Mouse (Mus musculus): ENCODE results near the gene Prkaa2. TPM values are rescaled to one million over a fixed set of nuclear protein-coding genes. Genes with fewer than 3 reads are reported as not detected.

The Prkaa2 gene
- polyA plus RNA-seq (2014; fragmentation: Nextera tagmentation; extraction: Ambion mirVana): 5.0 and 5.7 TPM in 2 replicates

- Histone ChIP-seq H3K4me1 (ENCODE audit: control insufficient read depth, insufficient read depth, low read length) (peaks cover 7% of the 10 kb centered on the region; the same call in 1 of the 2 replicates), H3K9me3 (ENCODE audit: control insufficient read depth, low read length) (no peaks in the 10 kb centered on the region), H3K9ac (ENCODE audit: low read length) (peak within 1 kb of the TSS; percentile 79), H3K27me3 (ENCODE audit: control insufficient read depth, insufficient read depth, low read length) (peaks cover 6% of the 10 kb centered on the region; the same call in 1 of the 2 replicates), H3K27ac (ENCODE audit: low read depth, low read length) (peak within 1 kb of the TSS; percentile 20; the same call in 1 of the 2 replicates), H3K4me2 (ENCODE audit: low read depth) (peak within 1 kb of the TSS; percentile 93), H3K4me3 (ENCODE audit: low read depth, low read length) (peak within 1 kb of the TSS; percentile 76), H3K36me3 (ENCODE audit: control insufficient read depth, insufficient read depth, low read length) (no peaks in the 10 kb centered on the region)
- under 1% methylated on average over 65 of the region's 80 CpGs for WGBS
- ATAC-seq (ENCODE audit: insufficient read depth, low FRiP score, low TSS enrichment) (peak; percentile 88), DNase-seq (ENCODE audit: low spot score) (peak; percentile 78)
Observed at GRCm38 (mm10) chr4:105109199-105109989, at the start of gene Prkaa2. Gene Prkaa2, minus strand, starts transcription at chr4:105109890.

DNA sequence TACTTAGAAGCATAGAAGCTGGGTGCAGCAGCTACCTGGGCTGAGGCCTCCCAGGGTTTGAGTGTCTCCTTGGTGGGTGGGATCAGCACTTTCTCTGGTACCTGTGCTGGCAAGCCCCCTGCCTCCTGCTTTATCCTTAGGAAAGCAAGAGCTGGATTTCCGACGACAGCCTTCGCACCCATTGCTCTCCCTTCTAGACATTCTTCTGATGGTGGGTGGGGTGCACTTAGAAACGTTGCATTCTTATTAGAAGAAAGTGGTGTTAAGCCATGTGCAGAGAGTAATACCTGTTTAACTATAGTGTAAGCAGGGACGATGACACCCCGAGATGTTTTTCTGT, 49.8 kb upstream of the Prkaa2 start:
- DNase-seq (ENCODE audit: low spot score): no peak
- peak overlapping the region; percentile 94 for H3K4me3 ChIP-seq (ENCODE audit: low read depth, low read length)
- peak overlapping the region; percentile 87 for H3K9ac ChIP-seq (ENCODE audit: low read length)
- no peaks in the 10 kb centered on the region for H3K27me3 ChIP-seq (ENCODE audit: control insufficient read depth, insufficient read depth, low read length)
- H3K36me3 ChIP-seq (ENCODE audit: control insufficient read depth, insufficient read depth, low read length): peaks cover 2% of the 10 kb centered on the region; the same call in 1 of the 2 replicates
- peaks cover 11% of the 10 kb centered on the region for H3K4me1 ChIP-seq (ENCODE audit: control insufficient read depth, insufficient read depth, low read length)
- peak overlapping the region; percentile 67 for H3K4me2 ChIP-seq (ENCODE audit: low read depth)
- WGBS: 26% methylated on average over 6 of the region's 6 CpGs
- ATAC-seq (ENCODE audit: insufficient read depth, low FRiP score, low TSS enrichment): no peak
- no peak overlapping the region for H3K27ac ChIP-seq (ENCODE audit: low read depth, low read length)
- H3K9me3 ChIP-seq (ENCODE audit: control insufficient read depth, low read length): no peaks in the 10 kb centered on the region

DNA sequence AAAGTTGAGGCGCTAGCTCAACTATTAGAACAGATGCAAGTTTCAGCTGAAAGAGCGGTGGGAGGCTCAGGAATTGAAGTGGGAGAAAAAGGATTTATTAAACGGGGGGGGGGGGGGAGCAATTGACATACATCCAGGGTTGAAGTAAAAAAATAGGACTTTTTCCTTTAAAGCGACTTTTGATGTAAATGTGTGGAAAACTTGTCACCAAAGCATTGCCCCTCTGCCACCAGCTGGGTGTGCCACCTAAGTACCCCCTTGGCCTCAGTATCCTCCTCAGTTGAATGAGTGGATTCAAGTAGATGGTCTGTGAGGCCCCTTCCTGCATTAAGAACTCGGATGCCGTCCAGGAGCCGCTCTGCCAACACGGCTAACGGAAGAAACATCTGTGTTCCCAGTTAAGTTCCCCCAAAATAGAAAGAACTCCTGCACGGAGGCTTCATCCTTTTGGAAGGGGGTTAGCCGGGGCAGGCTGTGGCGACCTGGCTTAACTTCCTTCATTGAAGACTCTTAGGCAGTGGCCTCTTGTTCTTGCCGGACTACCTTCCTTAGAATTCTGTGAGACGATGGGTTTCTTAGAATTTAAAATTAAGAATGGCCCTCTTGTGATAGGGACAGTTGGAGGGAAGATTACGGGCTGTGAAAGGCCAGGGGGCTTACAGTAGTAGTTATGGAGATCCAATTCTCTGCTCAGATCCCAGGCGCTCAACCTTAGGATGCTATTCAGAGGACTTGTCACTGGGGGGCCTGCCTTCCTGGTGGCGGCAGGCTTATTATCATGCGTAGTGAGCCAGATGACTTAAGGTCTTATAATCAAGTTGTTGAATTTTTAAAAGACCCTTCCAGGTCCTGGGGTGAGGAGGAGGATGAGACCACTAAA, 49.2 kb upstream of the Prkaa2 start:
- WGBS: 2% methylated on average over 18 of the region's 18 CpGs
- Histone ChIP-seq H3K4me2 (ENCODE audit: low read depth) (peak overlapping the region; percentile 67), H3K9ac (ENCODE audit: low read length) (peak overlapping the region; percentile 87), H3K9me3 (ENCODE audit: control insufficient read depth, low read length) (no peaks in the 10 kb centered on the region), H3K27me3 (ENCODE audit: control insufficient read depth, insufficient read depth, low read length) (no peaks in the 10 kb centered on the region), H3K4me1 (ENCODE audit: control insufficient read depth, insufficient read depth, low read length) (peaks cover 11% of the 10 kb centered on the region), H3K4me3 (ENCODE audit: low read depth, low read length) (peak overlapping the region; percentile 94), H3K36me3 (ENCODE audit: control insufficient read depth, insufficient read depth, low read length) (peaks cover 2% of the 10 kb centered on the region; the same call in 1 of the 2 replicates), H3K27ac (ENCODE audit: low read depth, low read length) (no peak overlapping the region)
- ATAC-seq (ENCODE audit: insufficient read depth, low FRiP score, low TSS enrichment) (no peak), DNase-seq (ENCODE audit: low spot score) (no peak)

GRCm38 (mm10) chr4:105158169-105158555, 48.5 kb upstream of the Prkaa2 start:
- DNase-seq (ENCODE audit: low spot score) (peak; percentile 82), ATAC-seq (ENCODE audit: insufficient read depth, low FRiP score, low TSS enrichment) (peak; percentile 77)
- Histone ChIP-seq H3K4me2 (ENCODE audit: low read depth) (peak overlapping the region; percentile 67), H3K27me3 (ENCODE audit: control insufficient read depth, insufficient read depth, low read length) (no peaks in the 10 kb centered on the region), H3K27ac (ENCODE audit: low read depth, low read length) (peak overlapping the region; percentile 84), H3K36me3 (ENCODE audit: control insufficient read depth, insufficient read depth, low read length) (peaks cover 2% of the 10 kb centered on the region; the same call in 1 of the 2 replicates), H3K9ac (ENCODE audit: low read length) (peak overlapping the region; percentile 87), H3K9me3 (ENCODE audit: control insufficient read depth, low read length) (no peaks in the 10 kb centered on the region), H3K4me3 (ENCODE audit: low read depth, low read length) (peak overlapping the region; percentile 94), H3K4me1 (ENCODE audit: control insufficient read depth, insufficient read depth, low read length) (peaks cover 11% of the 10 kb centered on the region)
- WGBS: 0% methylated on average over 26 of the region's 26 CpGs

DNA sequence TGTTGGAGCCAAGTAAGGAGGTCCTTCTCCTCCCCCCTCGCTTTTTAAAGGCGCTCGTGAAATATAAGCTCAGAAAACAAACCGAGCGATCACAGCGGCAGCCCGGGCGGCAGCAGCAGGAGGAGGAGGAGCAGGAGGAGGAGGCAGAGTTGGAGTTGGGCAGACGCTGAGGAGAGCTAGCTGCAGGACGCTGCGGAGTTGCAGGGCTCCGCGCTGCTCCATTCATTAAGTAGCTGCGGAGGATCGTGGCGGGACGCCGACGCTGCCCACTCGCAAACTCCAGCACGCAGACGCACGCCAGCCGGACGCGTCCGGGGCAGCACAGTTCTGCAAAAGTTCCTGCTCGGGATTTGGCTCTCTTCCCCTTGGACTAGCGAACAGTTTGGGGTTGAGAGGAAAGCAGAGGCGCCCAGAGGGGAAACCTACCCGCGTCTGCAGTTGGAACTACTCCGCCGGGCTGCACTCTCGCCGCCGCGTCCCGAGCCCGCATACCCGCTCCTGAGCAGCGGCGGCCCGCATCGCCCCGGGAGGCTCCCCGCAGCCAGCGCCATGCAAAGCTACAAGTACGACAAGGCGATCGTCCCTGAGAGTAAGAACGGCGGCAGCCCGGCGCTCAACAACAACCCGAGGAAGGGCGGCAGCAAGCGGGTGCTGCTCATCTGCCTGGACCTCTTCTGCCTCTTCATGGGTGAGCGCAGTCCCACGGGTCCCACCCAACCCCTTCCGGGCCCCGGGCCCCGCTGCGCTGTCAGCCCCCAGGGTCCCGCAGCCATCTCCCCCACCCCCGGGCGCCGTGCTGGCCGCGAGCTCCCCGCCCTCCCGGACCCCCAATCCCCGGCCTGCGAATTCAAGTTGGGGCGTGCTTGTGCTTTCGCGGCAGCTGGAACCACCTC, 47.8 kb upstream of the Prkaa2 start, which contains the start of gene Plpp3:
Gene Plpp3, plus strand, starts transcription at position 72 of the 893 bp plus-strand sequence.
- Histone ChIP-seq H3K9me3 (ENCODE audit: control insufficient read depth, low read length) (no peaks in the 10 kb centered on the region), H3K9ac (ENCODE audit: low read length) (peak within 1 kb of the TSS; percentile 87), H3K27me3 (ENCODE audit: control insufficient read depth, insufficient read depth, low read length) (no peaks in the 10 kb centered on the region), H3K4me1 (ENCODE audit: control insufficient read depth, insufficient read depth, low read length) (peaks cover 11% of the 10 kb centered on the region), H3K4me3 (ENCODE audit: low read depth, low read length) (peak within 1 kb of the TSS; percentile 94), H3K36me3 (ENCODE audit: control insufficient read depth, insufficient read depth, low read length) (peaks cover 2% of the 10 kb centered on the region; the same call in 1 of the 2 replicates), H3K4me2 (ENCODE audit: low read depth) (peak within 1 kb of the TSS; percentile 67), H3K27ac (ENCODE audit: low read depth, low read length) (peak within 1 kb of the TSS; percentile 84)
- ATAC-seq (ENCODE audit: insufficient read depth, low FRiP score, low TSS enrichment): peak; percentile 83
- DNase-seq (ENCODE audit: low spot score): peak; percentile 87
- under 1% methylated on average over 75 of the region's 77 CpGs for WGBS

GRCm38 (mm10) chr4:105156955-105157275, 47.2 kb upstream of the Prkaa2 start:
- DNase-seq (ENCODE audit: low spot score) (no peak), ATAC-seq (ENCODE audit: insufficient read depth, low FRiP score, low TSS enrichment) (no peak)
- Histone ChIP-seq H3K4me2 (ENCODE audit: low read depth) (peak overlapping the region; percentile 67), H3K4me3 (ENCODE audit: low read depth, low read length) (peak overlapping the region; percentile 94), H3K27me3 (ENCODE audit: control insufficient read depth, insufficient read depth, low read length) (no peaks in the 10 kb centered on the region), H3K4me1 (ENCODE audit: control insufficient read depth, insufficient read depth, low read length) (peaks cover 8% of the 10 kb centered on the region), H3K9ac (ENCODE audit: low read length) (peak overlapping the region; percentile 87), H3K36me3 (ENCODE audit: control insufficient read depth, insufficient read depth, low read length) (peaks cover 2% of the 10 kb centered on the region; the same call in 1 of the 2 replicates), H3K9me3 (ENCODE audit: control insufficient read depth, low read length) (no peaks in the 10 kb centered on the region), H3K27ac (ENCODE audit: low read depth, low read length) (peak overlapping the region; percentile 84)
- WGBS: 1% methylated on average over 4 of the region's 4 CpGs

GRCm38 (mm10) chr4:105156281-105156680, 46.6 kb upstream of the Prkaa2 start:
- Histone ChIP-seq H3K36me3 (ENCODE audit: control insufficient read depth, insufficient read depth, low read length) (peaks cover under 1% of the 10 kb centered on the region; the same call in 1 of the 2 replicates), H3K27me3 (ENCODE audit: control insufficient read depth, insufficient read depth, low read length) (no peaks in the 10 kb centered on the region), H3K4me2 (ENCODE audit: low read depth) (no peak overlapping the region), H3K27ac (ENCODE audit: low read depth, low read length) (no peak overlapping the region), H3K4me1 (ENCODE audit: control insufficient read depth, insufficient read depth, low read length) (peaks cover 7% of the 10 kb centered on the region; the same call in 1 of the 2 replicates), H3K9ac (ENCODE audit: low read length) (no peak overlapping the region), H3K9me3 (ENCODE audit: control insufficient read depth, low read length) (no peaks in the 10 kb centered on the region), H3K4me3 (ENCODE audit: low read depth, low read length) (no peak overlapping the region)
- 93% methylated on average over 6 of the region's 7 CpGs for WGBS
- no peak for ATAC-seq (ENCODE audit: insufficient read depth, low FRiP score, low TSS enrichment)
- DNase-seq (ENCODE audit: low spot score): no peak

GRCm38 (mm10) chr4:105153227-105153626, 43.5 kb upstream of the Prkaa2 start:
- Histone ChIP-seq H3K27me3 (ENCODE audit: control insufficient read depth, insufficient read depth, low read length) (no peaks in the 10 kb centered on the region), H3K4me1 (ENCODE audit: control insufficient read depth, insufficient read depth, low read length) (no peaks in the 10 kb centered on the region), H3K9me3 (ENCODE audit: control insufficient read depth, low read length) (no peaks in the 10 kb centered on the region), H3K9ac (ENCODE audit: low read length) (no peak overlapping the region), H3K4me3 (ENCODE audit: low read depth, low read length) (no peak overlapping the region), H3K27ac (ENCODE audit: low read depth, low read length) (no peak overlapping the region), H3K4me2 (ENCODE audit: low read depth) (no peak overlapping the region), H3K36me3 (ENCODE audit: control insufficient read depth, insufficient read depth, low read length) (no peaks in the 10 kb centered on the region)
- DNase-seq (ENCODE audit: low spot score) (no peak), ATAC-seq (ENCODE audit: insufficient read depth, low FRiP score, low TSS enrichment) (no peak)
- WGBS: 78% methylated on average over 3 of the region's 3 CpGs
